Mouse (Mus musculus): ENCODE measurements around the gene Ssr2.
A peak's percentile ranks its signal among the peaks of the same experiment; 100 is the strongest.
"Not testable (repeated sequence)": the region's sequence is repeated elsewhere in the genome, so short reads cannot be mapped to it uniquely, and the experiment has no call there.

Ssr2 gene

DNA sequence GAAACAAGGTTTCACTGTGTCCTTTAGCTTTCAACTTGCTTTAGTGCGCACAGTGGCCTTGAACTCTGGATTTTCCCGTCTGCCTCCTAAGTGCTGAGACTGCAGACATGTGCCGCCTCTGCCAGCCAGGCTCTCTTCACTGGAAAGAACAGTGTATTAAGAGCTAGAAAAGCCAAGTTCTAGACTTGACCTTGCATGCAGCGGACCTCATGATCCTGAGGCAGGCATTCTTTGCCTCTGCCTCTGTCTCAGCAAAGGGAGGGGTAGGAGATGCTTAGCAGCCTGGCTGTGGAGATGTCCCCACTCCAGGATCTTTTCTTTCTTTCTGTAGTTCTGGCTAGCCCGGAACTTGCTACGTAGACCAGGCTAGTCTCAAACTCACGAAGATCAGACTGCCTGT is 29.2 kb downstream of the Ssr2 start:
- DNase-seq, result no peak

DNA sequence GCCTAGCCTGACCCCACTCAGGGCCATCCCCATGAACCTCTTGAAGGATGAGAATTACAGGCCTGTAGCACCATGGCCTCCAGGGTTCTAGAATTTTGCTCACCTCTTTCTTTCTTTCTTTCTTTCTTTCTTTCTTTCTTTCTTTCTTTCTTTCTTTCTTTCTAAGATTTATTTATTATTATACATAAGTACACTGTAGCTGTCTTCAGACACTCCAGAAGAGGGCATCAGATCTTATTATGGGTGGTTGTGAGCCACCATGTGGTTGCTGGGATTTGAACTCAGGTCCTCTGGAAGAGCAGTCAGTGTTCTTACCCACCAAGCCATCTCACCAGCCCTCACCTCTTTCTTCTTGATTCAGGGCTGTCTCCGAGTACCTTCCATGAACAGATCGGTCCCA is 30.0 kb downstream of the Ssr2 start, which contains the start of gene Arhgef2:
Gene Arhgef2, plus strand, starts transcription at position 301 of the 400 bp plus-strand sequence.
- DNase-seq, result not testable (repeated sequence)

DNA sequence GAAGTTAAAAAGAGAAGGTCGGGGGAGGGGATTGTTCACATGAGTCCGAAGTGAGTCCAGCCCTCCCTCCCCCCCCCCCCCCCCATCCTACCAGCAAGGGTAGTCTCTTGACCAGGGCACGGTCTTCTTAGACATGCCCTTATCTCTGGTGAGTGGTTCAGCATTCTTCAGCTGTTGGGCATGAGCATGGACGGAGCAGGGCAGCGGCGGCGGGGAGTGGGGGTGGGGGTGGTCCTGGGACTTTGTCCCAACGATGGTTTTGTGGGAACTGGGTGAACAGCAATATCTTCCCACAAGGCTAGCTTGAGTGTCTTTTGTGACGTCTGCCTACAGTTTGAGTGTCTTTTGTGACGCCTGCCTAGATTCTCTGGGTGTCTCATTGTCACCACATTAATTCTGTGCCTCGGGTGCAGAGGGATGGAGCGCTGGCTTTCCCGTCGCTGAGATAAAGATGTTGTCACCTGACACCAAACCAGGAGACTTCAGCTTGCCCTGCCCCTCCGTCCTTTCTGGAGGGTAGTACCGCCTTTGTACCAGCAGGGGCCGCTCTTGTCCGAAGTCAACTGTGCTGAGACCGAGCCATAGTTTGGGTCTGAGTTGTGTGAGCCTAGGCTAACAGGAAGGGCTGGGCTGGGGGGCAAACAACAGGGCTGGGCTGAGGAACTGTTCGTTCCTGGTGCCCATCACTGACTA is 31.5 kb downstream of the Ssr2 start:
- DNase-seq, result peak; percentile 83

DNA sequence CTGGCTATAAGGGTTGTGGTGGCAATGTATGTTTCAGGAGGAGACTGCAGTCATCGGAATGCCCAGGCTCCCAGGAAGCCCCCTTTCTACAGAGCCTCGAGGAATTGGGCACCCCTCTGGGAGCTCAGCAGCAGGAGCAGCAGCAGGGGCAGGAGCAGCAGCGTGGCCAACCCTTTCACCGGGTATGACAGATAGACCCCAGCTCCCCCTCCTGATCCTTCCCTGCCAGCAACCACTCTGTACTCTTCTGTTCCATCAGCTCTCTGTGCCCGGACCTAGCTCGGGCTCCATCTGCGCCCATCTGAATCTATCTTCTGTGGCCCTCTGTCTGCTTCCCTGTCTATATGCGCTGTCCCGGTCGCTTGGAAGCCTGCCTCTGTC is 32.1 kb downstream of the Ssr2 start:
- no peak for DNase-seq

DNA sequence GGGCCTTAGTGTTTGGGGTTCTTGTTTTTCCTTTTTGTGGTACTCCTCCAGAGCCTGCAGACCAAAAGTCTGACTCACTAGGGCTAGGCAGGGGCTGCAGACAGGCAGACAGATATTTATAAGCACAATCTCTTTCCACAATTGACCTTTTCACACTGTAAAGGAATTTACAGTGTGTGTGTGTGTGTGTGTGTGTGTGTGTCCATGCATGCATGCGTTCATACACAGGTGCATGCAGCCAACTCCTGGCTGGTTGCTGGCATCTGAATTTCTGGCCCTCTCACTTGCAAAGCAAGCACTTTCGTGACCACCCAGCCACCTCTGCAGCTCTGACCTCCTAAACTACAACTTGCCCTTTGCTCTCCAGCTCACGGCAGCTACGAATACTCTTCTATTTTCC is 33.4 kb downstream of the Ssr2 start:
- DNase-seq, result no peak

DNA sequence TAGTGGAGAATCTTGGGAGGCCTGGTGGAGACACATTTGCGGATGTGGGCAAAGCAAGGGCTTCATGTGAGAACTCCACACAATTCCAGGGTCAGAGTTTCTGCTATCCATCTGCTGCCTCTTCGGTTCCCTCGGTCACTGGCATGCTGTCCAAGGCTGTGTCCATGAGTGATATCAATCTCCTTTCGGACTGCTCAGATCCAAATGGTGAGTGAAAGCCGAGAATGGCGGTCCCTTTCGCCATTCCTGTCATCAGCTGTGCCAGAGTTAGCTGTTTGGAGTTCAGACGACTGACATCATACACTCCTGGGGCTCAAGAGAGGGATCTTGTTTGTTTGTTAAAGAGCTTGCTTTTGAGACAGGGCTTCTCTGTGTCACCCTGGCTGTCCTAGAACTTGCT is 38.7 kb downstream of the Ssr2 start:
- DNase-seq, result no peak

DNA sequence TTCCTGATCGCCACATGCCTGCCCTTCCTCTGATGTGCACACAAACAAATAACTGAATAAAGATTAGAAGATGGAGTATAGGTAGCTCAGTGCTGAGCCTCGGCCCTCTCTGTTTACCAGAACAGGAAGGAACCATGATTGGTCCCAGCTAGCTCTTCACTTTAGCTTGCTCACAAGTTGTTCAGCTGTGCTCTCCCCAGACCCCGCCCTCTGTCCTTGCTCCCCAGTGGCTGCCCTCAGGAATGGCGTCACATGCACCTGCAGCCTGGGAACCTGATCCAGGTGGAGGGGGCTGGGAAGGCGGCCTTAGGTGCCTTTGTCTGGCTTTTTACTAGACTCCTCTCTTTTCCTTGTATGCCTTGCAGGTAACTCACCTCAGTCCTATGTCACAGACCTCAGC is 39.4 kb downstream of the Ssr2 start:
- no peak for DNase-seq

DNA sequence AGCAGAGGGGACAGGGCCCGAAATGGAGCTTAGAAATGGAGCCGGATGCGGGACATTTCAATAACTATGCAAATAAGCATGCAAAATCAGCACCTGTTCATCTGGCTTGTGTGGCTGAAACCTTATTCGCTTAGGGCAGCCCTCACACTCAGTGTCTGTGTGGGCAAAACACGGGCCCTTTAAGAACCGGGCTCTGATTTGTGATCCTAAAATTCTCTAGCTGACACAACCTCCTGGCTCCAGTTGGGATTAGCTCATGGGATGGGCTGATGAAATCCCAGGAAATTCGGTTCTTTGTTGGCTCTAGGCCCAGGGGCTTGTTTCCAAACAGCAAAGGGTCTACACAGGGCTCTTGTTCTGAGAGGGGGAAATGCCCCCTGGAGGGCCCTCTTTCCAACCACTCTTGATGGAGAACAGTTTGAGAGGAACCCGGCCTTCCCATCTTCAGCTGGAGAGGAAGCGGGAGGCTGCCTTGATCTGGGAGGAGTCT is 40.3 kb downstream of the Ssr2 start:
- peak; percentile 30 for DNase-seq

DNA sequence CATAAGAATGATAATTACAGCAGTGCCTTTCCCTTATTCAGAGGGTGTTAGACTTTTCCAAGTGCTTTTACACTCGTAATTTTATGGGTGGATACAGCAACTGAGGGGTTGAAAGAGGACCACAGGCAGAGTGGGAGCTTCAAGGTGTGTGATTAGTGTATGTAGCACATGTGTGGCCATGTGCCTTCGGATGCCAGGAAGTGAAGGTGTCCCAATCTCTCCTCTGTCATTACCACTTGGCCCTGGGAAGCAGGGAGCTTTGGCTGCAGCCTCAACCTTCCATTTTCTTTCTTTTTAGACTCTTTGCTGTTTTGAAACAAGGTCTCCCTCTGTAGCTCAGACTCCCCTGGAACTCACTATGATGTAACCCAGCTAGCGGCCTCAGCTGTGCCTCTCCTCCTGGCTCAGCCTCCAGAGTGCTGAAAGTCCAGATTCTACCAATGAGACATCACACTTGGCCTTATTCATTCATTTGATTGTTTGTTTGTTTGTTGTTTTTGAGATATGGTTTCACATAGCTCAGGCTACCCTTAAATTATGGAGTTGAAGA is 41.4 kb downstream of the Ssr2 start:
- DNase-seq, result no peak

DNA sequence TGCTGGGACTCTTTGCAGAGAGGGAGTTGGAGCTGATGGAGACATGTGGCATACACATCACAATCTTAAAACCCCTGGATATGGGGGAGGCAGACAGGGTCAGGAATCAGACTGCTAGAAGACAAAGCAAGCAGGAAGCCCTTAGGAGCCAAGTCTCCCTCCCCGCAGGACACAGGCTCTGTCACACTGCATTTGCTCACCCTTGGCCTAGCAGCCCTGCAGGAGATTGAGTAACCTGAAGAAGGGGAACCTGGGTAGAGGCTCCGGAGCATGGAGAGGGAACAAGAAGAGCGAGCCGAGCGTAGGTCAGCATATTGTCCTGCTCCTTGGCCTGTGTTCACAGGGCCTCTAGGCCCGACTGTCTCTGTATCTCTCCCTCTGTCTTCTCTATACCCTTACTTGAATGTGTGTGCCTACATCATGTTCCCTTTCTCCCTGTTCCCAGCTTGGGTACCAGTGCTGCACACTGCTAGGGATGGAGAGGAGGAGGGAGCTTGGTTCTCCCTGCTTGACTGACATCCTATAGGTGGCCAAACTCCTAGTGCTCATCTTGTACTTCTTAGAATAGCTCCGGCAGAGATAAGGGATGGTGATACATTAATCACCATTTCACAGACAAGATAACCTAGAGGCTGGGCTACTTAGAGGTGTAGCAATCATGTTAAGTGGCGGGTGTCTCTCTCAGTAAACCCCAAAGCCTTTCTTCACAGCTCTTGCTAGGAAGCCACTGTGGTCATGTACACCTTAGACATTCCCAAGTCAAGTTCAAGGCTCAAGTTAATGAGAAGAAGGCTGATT is 42.6 kb downstream of the Ssr2 start:
- no peak for DNase-seq

DNA sequence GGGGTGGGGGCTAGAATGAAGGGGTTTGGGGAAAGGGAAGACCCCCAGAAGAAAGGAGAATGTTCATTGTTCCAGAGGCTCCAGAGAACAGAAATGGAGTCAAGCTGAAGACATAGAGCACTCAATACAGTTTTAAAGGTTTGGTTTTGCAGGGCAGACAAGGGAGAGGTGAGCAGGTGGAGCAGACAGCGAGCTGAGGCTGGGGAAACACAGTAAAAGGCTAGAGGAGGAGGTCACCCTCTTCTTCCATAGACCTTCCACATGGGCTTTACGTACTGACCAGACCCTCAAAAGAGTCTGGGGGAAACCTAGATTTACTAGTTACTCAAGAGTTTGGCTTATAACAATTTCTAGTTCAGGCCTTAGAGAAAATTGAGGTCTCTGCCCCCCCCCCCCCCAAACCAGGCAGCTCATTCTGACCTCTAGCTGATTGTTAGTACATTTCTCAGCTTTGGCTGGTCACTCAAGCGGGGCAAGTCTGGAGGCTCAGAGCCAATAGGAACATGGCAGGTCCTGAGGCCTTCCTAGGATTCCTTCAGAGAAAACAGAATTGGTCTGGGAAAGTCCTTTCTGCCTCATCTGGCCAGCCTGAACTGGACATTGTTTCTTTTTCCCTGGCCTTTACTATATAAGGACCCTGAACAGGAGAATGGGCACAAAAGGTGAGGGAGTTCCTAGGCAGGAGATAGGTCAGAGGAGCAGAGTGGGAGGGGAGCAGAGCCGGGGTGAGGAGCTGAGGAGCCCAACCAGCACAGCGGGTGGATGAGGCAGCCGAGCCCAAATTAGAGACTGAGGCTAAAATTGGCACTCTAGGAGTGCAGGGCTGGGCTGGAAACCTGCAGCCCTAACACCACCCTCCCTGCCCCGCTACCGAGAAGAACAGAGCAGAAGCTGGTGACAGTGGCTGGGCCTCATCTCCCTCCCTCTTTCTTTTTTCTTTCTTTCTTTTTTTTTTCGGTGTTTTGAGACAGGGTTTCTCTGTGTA is 43.7 kb downstream of the Ssr2 start:
- DNase-seq, result no peak

DNA sequence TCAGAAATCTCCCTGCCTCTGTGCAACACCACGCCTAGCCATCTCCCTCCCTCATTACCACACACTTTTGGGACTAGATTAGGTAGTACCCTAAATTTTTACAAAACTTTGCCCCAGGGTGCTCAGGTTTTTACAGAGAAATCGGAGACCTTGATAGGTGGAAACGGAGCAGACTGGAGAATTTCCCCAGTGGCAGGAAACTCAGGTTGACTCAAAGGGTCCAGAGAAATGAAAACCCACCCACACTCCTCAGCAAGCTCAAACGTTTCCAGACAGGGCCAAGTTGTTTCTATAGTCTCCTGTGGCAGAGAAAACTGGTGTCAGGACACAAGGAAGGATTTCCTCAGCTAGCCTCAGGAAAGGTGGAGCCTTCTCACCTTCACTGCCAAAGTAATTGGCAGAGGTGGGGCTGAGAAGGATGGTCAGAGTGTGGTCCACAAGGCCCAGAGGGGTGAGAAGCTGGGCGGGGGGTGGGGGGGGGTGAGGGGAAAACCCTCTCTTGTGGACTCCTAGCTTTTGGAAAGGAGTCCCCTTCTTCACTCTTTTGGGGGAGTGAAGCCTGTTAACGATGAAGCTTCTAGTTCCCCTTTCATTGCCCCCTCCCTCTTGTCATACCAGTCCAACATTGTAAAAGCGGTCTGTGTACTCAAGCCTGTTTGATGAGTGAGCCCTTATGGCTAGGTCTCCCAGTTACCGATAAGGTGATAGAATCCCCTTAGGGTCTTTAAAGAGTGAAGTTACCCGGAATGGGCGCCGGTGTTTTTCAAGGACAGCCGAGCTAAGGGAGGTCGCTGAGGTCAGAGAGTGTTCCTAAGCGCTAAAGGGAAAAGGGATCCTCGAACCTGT is 44.7 kb downstream of the Ssr2 start:
- no peak for DNase-seq

DNA sequence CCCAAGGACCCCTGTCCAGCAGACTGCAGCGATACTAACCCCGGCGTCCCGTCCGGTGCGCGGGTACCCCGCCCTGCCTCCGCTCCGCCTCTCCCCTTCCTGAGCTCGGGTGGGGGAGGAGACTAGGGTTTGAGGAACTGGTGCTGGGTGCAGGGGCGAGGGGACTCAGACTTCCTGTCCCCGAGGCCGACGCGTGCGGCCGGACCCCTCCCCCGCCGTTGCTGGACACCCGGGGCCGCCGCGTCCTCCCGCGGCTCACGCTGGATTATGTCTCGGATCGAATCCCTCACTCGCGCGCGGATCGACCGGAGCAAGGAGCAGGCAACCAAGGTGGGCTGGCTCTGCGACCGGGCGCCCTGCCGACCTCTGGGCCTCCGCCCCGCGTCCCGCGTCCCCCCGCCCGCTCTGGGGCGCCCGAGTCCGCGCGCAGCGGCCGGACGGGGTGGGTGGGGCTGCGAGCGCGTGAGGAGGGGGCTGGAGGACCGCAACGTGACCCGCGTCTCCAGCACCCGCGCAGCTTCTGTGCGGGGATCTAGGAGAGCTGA is 45.4 kb downstream of the Ssr2 start:
- DNase-seq, result peak; percentile 54

DNA sequence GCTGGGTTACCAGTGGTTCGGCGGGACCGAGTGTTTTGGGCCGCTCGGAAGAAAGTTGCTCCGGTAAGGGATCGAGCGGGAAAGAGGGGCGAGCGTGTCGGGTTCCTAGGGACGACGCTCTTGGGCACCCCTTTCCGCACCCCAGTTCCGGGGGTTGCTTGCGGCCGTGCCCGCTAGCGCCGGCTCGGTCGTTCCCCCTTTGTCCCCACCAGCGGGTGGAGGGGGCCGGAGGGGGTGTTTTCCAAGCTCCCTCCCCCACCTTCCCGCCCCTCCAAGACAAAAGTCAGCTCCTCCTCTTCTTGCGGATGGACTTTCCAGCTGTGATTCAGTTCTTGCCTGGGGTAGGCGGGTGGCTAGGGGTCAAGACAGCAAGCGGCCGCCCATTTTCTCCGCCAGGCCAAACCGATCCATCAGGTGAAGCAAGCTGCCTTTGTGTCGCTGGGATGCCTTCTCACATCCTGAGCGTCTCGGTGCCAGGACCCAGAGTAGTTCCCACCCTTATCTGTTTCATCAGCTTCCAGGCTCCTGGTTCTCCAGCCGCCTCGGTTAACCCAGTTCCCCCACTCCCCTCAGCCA is 45.9 kb downstream of the Ssr2 start:
- DNase-seq, result peak; percentile 50

DNA sequence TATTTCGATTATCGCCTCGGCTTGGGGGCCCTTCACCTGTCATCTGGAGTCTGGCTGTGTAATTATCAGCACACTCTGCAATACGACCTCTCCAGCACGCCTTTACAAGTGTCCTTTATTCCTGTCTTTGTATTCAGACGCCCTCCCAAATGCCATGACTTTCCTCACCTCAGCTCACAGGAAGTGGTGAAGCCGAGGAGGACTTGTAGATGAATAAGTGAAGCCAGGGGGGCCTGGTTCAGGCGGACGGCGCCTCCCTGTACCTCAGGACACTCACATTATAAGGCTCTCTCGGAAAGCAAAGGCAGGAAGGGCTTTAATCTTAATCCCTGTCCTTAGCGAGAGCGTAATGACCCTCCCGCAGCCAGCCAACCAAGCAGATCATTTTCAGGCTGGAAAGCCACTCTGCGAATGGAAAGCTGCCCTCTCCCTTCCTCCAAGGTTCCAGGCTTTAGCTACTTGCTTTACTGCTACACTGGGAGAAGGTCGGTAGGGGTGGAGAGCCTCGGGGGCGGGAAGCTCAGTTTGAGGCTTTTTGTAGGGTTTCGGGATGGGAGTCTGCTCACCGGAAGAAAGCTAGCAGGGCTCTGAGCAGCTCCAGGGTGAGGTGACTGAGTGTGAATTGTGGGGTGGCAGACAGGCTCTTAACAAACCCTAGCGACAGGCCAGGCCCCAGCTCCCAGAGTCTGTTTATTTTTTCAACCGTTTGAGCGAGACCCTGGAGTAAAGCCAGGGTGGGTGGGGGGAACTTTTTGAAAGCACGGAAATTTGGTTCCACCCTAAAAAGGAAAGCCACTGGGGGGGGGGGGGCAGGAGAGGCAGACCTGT is 46.7 kb downstream of the Ssr2 start:
- DNase-seq, result peak; percentile 55

DNA sequence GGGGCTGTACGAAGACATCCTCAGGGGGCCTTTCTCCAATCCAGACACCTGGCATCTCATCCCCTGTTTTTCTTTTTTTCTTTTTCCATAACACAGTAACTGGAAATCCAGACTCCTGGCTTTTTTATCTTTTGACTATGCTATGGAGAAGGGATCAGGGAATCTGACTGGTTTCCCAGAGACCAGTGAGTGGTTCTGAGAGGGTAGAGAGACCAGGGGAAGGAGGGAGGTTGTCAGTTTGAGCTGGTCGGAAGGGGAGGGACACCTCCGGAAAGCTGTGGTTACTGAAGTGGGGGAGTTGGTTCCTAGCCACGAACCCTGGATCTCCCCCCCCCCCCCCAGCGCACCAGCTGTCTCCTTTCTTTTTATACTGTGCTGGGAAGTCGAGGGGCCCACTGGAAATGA is 47.3 kb downstream of the Ssr2 start:
- DNase-seq, result no peak

DNA sequence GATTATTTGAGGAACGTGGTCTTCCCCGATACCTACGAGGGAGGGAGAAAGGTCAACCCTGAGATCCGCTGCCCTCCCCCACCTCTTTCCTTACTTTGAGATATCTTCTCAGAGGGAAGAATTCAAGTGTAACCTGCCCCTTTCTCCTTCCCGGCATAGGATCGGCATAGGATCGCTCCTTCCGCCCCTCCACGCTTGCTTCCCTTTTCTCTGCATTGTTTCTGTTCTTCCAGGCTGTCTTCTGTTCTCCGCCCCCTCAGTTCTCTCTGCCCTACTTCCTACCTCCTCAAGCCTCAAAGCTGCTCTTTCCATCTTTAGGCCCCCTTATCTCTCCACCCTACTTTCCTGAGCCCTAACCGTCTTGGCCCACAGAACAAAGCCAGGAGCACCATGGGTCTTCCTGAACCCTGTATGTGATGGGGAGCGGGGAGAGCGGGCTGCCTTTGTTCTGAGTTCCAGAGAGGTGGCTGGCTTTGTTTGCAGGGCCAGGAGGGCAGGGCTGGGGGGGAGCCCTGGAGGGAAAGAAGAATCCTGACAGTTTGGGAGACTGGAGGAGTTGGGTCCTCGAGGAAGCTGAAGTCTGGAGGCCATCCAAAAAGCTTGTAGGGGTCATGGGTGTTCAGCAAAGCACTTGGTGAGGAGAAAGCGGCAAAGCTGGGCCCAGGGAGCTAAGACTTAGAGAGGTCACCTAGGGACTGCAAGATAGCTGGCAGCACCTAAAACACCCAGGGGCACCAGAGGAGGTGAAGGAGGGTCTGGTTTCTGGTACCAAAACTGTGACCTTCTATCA is 47.9 kb downstream of the Ssr2 start:
- no peak for DNase-seq

DNA sequence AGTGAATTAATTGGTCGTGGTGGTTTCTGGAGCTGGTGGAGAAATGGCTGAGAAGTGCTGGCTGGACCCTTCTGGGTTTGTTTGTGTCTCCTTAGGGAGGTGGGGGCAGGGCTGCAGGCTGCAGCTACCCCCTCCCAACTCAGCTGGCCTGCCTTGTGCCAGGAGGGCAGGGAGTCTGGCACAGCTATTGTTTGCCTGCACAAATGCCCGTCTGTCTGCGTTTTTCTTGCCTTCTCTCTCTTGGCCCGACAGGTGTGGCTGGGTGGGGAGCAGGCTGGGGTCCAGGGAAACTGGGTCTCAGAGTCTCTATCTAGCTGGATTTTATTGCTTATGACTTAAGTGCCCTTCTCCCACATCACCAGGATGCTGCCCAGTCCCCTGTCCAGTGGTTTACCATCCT is 48.6 kb downstream of the Ssr2 start:
- no peak for DNase-seq

DNA sequence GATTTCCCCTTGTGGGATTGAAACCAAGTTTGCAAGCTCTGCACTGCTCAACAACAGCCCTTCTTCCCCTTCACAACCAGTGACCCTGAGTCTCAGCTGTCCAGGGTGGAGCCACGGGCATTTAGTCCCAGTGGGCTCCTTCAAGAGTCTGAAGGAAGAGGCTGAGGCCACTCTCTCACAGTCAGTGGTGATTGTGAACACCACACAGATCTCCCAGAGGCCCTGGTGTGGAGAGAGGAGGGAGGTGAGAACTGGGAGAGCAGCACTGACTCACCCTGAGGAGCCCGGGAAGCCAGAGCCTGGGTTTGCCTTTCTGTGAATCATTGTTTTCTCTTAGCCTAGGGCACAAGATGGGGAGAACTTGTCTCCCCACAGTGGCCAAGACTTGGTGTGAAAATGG is 49.3 kb downstream of the Ssr2 start:
- no peak for DNase-seq

Measured in right cerebral cortex, postnatal 4 days (tissue).